Mouse (Mus musculus) heart, embryonic 14.5 days (tissue): ENCODE measurements at regions not wholly inside any gene's neighbourhood (a gene's known extent, or its start where the extent isn't known, plus 50 kb on each side); places are given as distances from the start of the nearest gene placed in this dataset.
A peak's percentile ranks its signal among the peaks of the same experiment; 100 is the strongest.

Experiments used
- ATAC-seq: fragments of 200-750 bp; cut with Nextera tagmentation; 2 replicates; pipeline ENCODE4 v1.8.0; 2017; ENCODE audit warnings: low read depth, moderate TSS enrichment; ENCODE audit not compliant: insufficient number of reproducible peaks, insufficient read depth, low FRiP score
- H3K27ac ChIP-seq, 2 experiments: fragments of 200-500 bp in 1 of 2; fragments of 300-500 bp in 1 of 2; sonication (generic) in 1 of 2; replicated peaks in 1 of 2; 2 replicates each; pipeline ENCODE4 v1.5.1; 2012 to 2014; ENCODE audit warnings: low read depth in 2 of 2, low read length in 2 of 2, control low read depth in 1 of 2, mild to moderate bottlenecking in 1 of 2, mixed read lengths in 1 of 2; ENCODE audit not compliant: control insufficient read depth in 1 of 2, insufficient read depth in 1 of 2
- H3K27me3 ChIP-seq: fragments of 300-500 bp; sonication (generic); 2 replicates; pipeline ENCODE4 v1.6.1; 2014; ENCODE audit warnings: mild to moderate bottlenecking, low read length, control low read depth; ENCODE audit not compliant: control insufficient read depth, insufficient read depth
- H3K36me3 ChIP-seq: fragments of 300-500 bp; sonication (generic); 2 replicates; pipeline ENCODE4 v1.6.1; 2014; ENCODE audit warnings: mild to moderate bottlenecking, control low read depth, low read length, mixed read lengths; ENCODE audit not compliant: control insufficient read depth, insufficient read depth
- H3K4me1 ChIP-seq, 2 experiments: fragments of 200-500 bp in 1 of 2; fragments of 300-500 bp in 1 of 2; sonication (generic) in 1 of 2; 2 replicates each; pipeline ENCODE4 v1.6.1; 2012 to 2014; ENCODE audit warnings: low read length in 2 of 2, control low read depth in 1 of 2, mixed read lengths in 1 of 2; ENCODE audit not compliant: control insufficient read depth in 2 of 2, insufficient read depth in 2 of 2
- H3K4me2 ChIP-seq: fragments of 300-500 bp; sonication (generic); 2 replicates; pipeline ENCODE4 v1.6.1; 2014; ENCODE audit warnings: mild to moderate bottlenecking, low read length
- H3K4me3 ChIP-seq, 2 experiments: fragments of 200-500 bp in 1 of 2; fragments of 300-500 bp in 1 of 2; sonication (generic) in 1 of 2; 2 replicates each; pipeline ENCODE4 v1.5.1; 2012 to 2014; ENCODE audit warnings: low read length in 2 of 2, mild to moderate bottlenecking in 2 of 2, control low read depth in 1 of 2, low read depth in 1 of 2, moderate library complexity in 1 of 2; ENCODE audit not compliant: control insufficient read depth in 1 of 2, insufficient read depth in 1 of 2
- H3K9ac ChIP-seq: fragments of 300-500 bp; sonication (generic); 2 replicates; pipeline ENCODE4 v1.6.1; 2014; ENCODE audit warnings: mild to moderate bottlenecking, low read length
- H3K9me3 ChIP-seq: fragments of 300-500 bp; sonication (generic); 2 replicates; pipeline ENCODE4 v1.6.1; 2016; ENCODE audit warnings: low read length, control low read depth; ENCODE audit not compliant: control insufficient read depth
- WGBS: fragments of 180-500 bp; shearing (Covaris S2); extraction: QIAGEN DNeasy Blood & Tissue Kit; methylation state at CpG from one replicate; pipeline ENCODE4 v1.1.7; 2014; 5-methylcytosine and 5-hydroxymethylcytosine counted together

GRCm38 (mm10) chr5:52254602-52255071 lies 64.3 kb upstream of the Dhx15 start:
- peak overlapping the region; percentile 9 to 18; a peak in 3 of 4 replicates for H3K4me3 ChIP-seq
- H3K4me1 ChIP-seq, result no peaks in the 10 kb centered on the region; a peak in 1 of 4 replicates
- H3K27me3 ChIP-seq, result peaks cover 3% of the 10 kb centered on the region; the same call in 1 of the 2 replicates
- H3K36me3 ChIP-seq, result no peaks in the 10 kb centered on the region
- WGBS, result 57% methylated on average over 14 of the region's 14 CpGs
- peak overlapping the region; percentile 44 for H3K4me2 ChIP-seq
- no peaks in the 10 kb centered on the region for H3K9me3 ChIP-seq
- no peak for ATAC-seq
- H3K27ac ChIP-seq, result no peak overlapping the region
- H3K9ac ChIP-seq, result 0 out of 2 replicates have a peak overlapping the region, but pooled peaks have one; percentile 11

GRCm38 (mm10) chr5:52249804-52250203 lies 59.5 kb upstream of the Dhx15 start:
- Histone ChIP-seq H3K9ac (no peak overlapping the region), H3K4me2 (no peak overlapping the region), H3K36me3 (no peaks in the 10 kb centered on the region), H3K9me3 (no peaks in the 10 kb centered on the region), H3K4me1 (no peaks in the 10 kb centered on the region; a peak in 1 of 4 replicates), H3K4me3 (no peak overlapping the region), H3K27ac (no peak overlapping the region), H3K27me3 (peaks cover 3% of the 10 kb centered on the region; the same call in 1 of the 2 replicates)
- 71% methylated on average over 7 of the region's 7 CpGs for WGBS
- ATAC-seq, result no peak

GRCm38 (mm10) chr5:52243931-52244330 lies 53.6 kb upstream of the Dhx15 start:
- Histone ChIP-seq H3K9me3 (no peaks in the 10 kb centered on the region), H3K4me1 (no peaks in the 10 kb centered on the region), H3K4me3 (no peak overlapping the region), H3K4me2 (no peak overlapping the region), H3K9ac (no peak overlapping the region), H3K27me3 (no peaks in the 10 kb centered on the region), H3K36me3 (no peaks in the 10 kb centered on the region), H3K27ac (no peak overlapping the region)
- no peak for ATAC-seq
- WGBS, result 62% methylated on average over 4 of the region's 4 CpGs

GRCm38 (mm10) chr5:52242414-52242813 lies 52.1 kb upstream of the Dhx15 start:
- Histone ChIP-seq H3K27me3 (no peaks in the 10 kb centered on the region), H3K27ac (no peak overlapping the region), H3K4me1 (no peaks in the 10 kb centered on the region), H3K4me3 (no peak overlapping the region), H3K9ac (no peak overlapping the region), H3K9me3 (no peaks in the 10 kb centered on the region), H3K4me2 (no peak overlapping the region), H3K36me3 (no peaks in the 10 kb centered on the region)
- 87% methylated on average over 2 of the region's 2 CpGs for WGBS
- no peak for ATAC-seq

GRCm38 (mm10) chr5:52240540-52240939 lies 50.2 kb upstream of the Dhx15 start:
- Histone ChIP-seq H3K36me3 (no peaks in the 10 kb centered on the region), H3K4me2 (no peak overlapping the region), H3K9ac (no peak overlapping the region), H3K9me3 (no peaks in the 10 kb centered on the region), H3K27ac (no peak overlapping the region), H3K4me3 (no peak overlapping the region), H3K4me1 (no peaks in the 10 kb centered on the region), H3K27me3 (no peaks in the 10 kb centered on the region)
- 0% methylated on average over 2 of the region's 2 CpGs for WGBS
- ATAC-seq, result no peak
